Mouse (Mus musculus) liver, embryonic 15.5 days (tissue): ENCODE results near the gene Tcstv1. TPM values are rescaled to one million over a fixed set of nuclear protein-coding genes. Genes with fewer than 3 reads are reported as not detected.

Experiments used
- polyA plus RNA-seq: library from polyadenylated mRNA; unstranded; fragments of >200 nt; fragmentation: Nextera tagmentation; extraction: Ambion mirVana; gene quantifications from 2 replicates; pipeline ENCODE4 v1.2.1, GENCODE M21; 2015

The Tcstv1 gene
- polyA plus RNA-seq, 1 experiment from 2014 or later: not detected

Other genes starting within 250 kb of the Tcstv1 start
- gene Hmgcs1, start 204.4 kb downstream of the Tcstv1 start, polyA plus RNA-seq: 166 and 167 TPM in 2 replicates
- 0.09 and 0.10 TPM in 2 replicates for gene Nim1k, start 138.9 kb downstream of the Tcstv1 start, polyA plus RNA-seq
- gene Zfp131, start 103.9 kb downstream of the Tcstv1 start, polyA plus RNA-seq: 12.1 and 12.5 TPM in 2 replicates
- gene AF067063, start 64.6 kb downstream of the Tcstv1 start, polyA plus RNA-seq: not detected in 2 replicates
- not detected in 2 replicates for gene D13Ertd608e, start 58.8 kb downstream of the Tcstv1 start, polyA plus RNA-seq
- gene Gm21761, start 34.5 kb upstream of the Tcstv1 start, polyA plus RNA-seq: not detected in 2 replicates
- gene B020031M17Rik, start 56.0 kb upstream of the Tcstv1 start, polyA plus RNA-seq: not detected in 2 replicates
- gene Gm36079, start 132.2 kb upstream of the Tcstv1 start, polyA plus RNA-seq: not detected in 2 replicates
- 0.35 and 0.43 TPM in 2 replicates for gene Gm21188, start 157.4 kb upstream of the Tcstv1 start, polyA plus RNA-seq
- not detected in 2 replicates for gene Gm20767, start 245.5 kb upstream of the Tcstv1 start, polyA plus RNA-seq